Mouse (Mus musculus) midbrain, embryonic 13.5 days (tissue): ENCODE results near the gene I0C0044D17Rik. TPM values are rescaled to one million over a fixed set of nuclear protein-coding genes. Genes with fewer than 3 reads are reported as not detected.
"Not testable (repeated sequence)": the region's sequence is repeated elsewhere in the genome, so short reads cannot be mapped to it uniquely, and the experiment has no call there.

ENCODE experiments used
- ATAC-seq: fragments of 200-750 bp; cut with Nextera tagmentation; 2 replicates; pipeline ENCODE4 v1.8.0; 2017; ENCODE audit warnings: mild to moderate bottlenecking, moderate TSS enrichment, moderate library complexity
- H3K27ac ChIP-seq: fragments of 300-500 bp; sonication (generic); 2 replicates; pipeline ENCODE4 v1.5.1; 2015; ENCODE audit warnings: inconsistent platforms, mild to moderate bottlenecking, moderate library complexity
- H3K27me3 ChIP-seq: fragments of 300-500 bp; sonication (generic); 2 replicates; pipeline ENCODE4 v1.6.1; 2015; ENCODE audit warnings: mild to moderate bottlenecking, inconsistent platforms
- H3K36me3 ChIP-seq: fragments of 300-500 bp; sonication (generic); 2 replicates; pipeline ENCODE4 v1.6.1; 2015; ENCODE audit warnings: mild to moderate bottlenecking, inconsistent platforms
- H3K4me1 ChIP-seq: fragments of 300-500 bp; sonication (generic); replicated peaks from 2 replicates; pipeline ENCODE4 v1.6.1; 2015; ENCODE audit warnings: inconsistent platforms
- H3K4me2 ChIP-seq: fragments of 300-500 bp; sonication (generic); replicated peaks from 2 replicates; pipeline ENCODE4 v1.6.1; 2015; ENCODE audit warnings: moderate library complexity, mild to moderate bottlenecking, inconsistent platforms
- H3K4me3 ChIP-seq: fragments of 300-500 bp; sonication (generic); replicated peaks from 2 replicates; pipeline ENCODE4 v1.5.1; 2015; ENCODE audit warnings: mild to moderate bottlenecking, inconsistent platforms
- H3K9ac ChIP-seq: fragments of 300-500 bp; sonication (generic); replicated peaks from 2 replicates; pipeline ENCODE4 v1.6.1; 2015; ENCODE audit warnings: mild to moderate bottlenecking, inconsistent platforms
- H3K9me3 ChIP-seq: fragments of 300-500 bp; sonication (generic); 2 replicates; pipeline ENCODE4 v1.6.1; 2016; ENCODE audit warnings: mild to moderate bottlenecking, inconsistent platforms
- WGBS: fragments of 180-500 bp; shearing (Covaris S2); methylation state at CpG from one replicate; pipeline ENCODE4 v1.1.7; 2015; 5-methylcytosine and 5-hydroxymethylcytosine counted together
- polyA plus RNA-seq: library from polyadenylated mRNA; unstranded; fragments of >200 nt; fragmentation: Nextera tagmentation; extraction: Ambion mirVana; gene quantifications from 2 replicates; pipeline ENCODE4 v1.2.1, GENCODE M21; 2015

I0C0044D17Rik gene
- polyA plus RNA-seq: not detected in 2 replicates

- H3K27ac ChIP-seq, H3K36me3 ChIP-seq, H3K4me3 ChIP-seq, H3K4me1 ChIP-seq, H3K9me3 ChIP-seq, H3K4me2 ChIP-seq, H3K9ac ChIP-seq, ATAC-seq: not testable (repeated sequence)
- H3K27me3 ChIP-seq: peaks cover 14% of the 10 kb centered on the region
- 95% methylated on average over 1 of the region's 1 CpGs for WGBS
Observed at GRCm38 (mm10) chr4:98823740-98824139, at the start of gene I0C0044D17Rik. Gene I0C0044D17Rik, minus strand, starts transcription at chr4:98823840.

DNA sequence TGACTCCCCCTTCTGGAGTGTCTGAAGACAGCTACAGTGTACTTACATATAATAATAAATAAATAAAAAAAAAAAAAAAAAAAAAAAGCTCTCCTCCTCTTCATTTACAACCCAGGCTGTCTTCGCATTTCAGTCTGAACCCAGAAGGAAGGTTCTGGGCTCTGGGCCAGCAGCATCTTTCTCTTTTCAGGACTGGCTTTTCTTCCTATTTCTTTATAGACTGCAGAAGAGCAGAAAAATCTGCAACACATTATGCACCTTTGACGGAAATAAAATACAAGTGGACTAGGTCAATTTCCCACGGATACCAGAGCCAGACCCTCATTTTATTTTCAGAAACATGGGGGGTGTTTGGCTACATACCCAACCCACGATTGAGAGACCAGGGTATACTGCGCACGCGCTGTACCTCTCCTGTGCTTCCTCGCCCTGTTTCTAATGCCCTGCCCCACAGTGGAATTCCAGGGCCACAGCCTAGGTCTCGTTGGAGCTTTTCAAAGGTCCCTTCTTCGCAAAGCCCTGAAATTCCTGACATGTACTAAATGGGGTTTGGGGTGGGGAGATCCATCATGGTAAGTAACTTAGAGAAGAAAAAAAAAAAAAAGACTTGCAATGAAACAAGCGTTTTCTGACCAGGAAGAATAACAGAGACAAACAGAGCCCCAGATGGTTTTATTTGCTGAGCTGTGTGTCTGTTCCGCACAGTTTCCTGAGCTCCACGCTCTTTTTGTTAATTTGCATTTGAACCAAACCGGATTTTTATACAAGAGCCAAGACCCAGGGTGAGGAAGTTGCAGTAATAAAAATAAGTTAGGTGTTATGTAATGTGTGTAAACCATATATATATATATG lies 42.0 kb upstream of the I0C0044D17Rik start:
- no peaks in the 10 kb centered on the region for H3K36me3 ChIP-seq
- ATAC-seq: no peak
- H3K4me3 ChIP-seq: no peak overlapping the region
- H3K9me3 ChIP-seq: no peaks in the 10 kb centered on the region
- H3K4me2 ChIP-seq: no peak overlapping the region
- 84% methylated on average over 14 of the region's 14 CpGs for WGBS
- no peaks in the 10 kb centered on the region for H3K27me3 ChIP-seq
- no peak overlapping the region for H3K9ac ChIP-seq
- H3K4me1 ChIP-seq: no peaks in the 10 kb centered on the region
- no peak overlapping the region for H3K27ac ChIP-seq

DNA sequence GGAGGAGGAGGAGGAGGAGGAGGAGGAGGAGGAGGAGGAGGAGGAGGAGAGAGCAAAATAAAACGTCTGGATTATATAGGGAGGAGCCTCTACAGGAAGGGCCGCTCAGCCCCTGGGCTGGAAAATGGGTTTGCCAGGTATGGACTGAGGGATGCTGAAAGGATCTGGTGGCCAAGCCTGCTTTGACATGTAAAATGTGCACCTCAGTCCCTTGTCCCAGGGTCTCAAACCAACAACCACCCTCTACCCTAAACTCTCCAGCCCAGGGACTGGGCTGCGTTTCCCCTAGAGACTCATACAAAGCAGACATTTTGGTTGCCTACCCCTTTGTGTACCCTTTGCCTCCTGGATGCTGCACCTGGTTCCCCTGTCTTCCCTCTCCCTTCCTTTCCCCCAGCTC lies 40.9 kb upstream of the I0C0044D17Rik start:
- WGBS: 90% methylated on average over 3 of the region's 3 CpGs
- H3K27me3 ChIP-seq: no peaks in the 10 kb centered on the region
- no peaks in the 10 kb centered on the region for H3K36me3 ChIP-seq
- no peaks in the 10 kb centered on the region for H3K9me3 ChIP-seq
- H3K4me2 ChIP-seq: no peak overlapping the region
- ATAC-seq: no peak
- H3K4me3 ChIP-seq: no peak overlapping the region
- no peak overlapping the region for H3K9ac ChIP-seq
- H3K4me1 ChIP-seq: no peaks in the 10 kb centered on the region
- no peak overlapping the region for H3K27ac ChIP-seq

- Histone ChIP-seq H3K9me3 (no peaks in the 10 kb centered on the region), H3K27ac (no peak overlapping the region), H3K4me3 (no peak overlapping the region), H3K9ac (no peak overlapping the region), H3K36me3 (no peaks in the 10 kb centered on the region), H3K4me2 (no peak overlapping the region), H3K4me1 (no peaks in the 10 kb centered on the region), H3K27me3 (no peaks in the 10 kb centered on the region)
- ATAC-seq: no peak
- 75% methylated on average over 1 of the region's 2 CpGs for WGBS
Observed at GRCm38 (mm10) chr4:98864094-98864493, 40.5 kb upstream of the I0C0044D17Rik start.

- no peaks in the 10 kb centered on the region for H3K27me3 ChIP-seq
- 86% methylated on average over 2 of the region's 2 CpGs for WGBS
Observed at GRCm38 (mm10) chr4:98863451-98863850, 39.8 kb upstream of the I0C0044D17Rik start.

GRCm38 (mm10) chr4:98858151-98858855 lies 34.7 kb upstream of the I0C0044D17Rik start:
- H3K4me1 ChIP-seq: no peaks in the 10 kb centered on the region
- no peak overlapping the region for H3K4me2 ChIP-seq
- H3K9me3 ChIP-seq: no peaks in the 10 kb centered on the region
- H3K27ac ChIP-seq: no peak overlapping the region
- ATAC-seq: no peak
- no peaks in the 10 kb centered on the region for H3K27me3 ChIP-seq
- no peak overlapping the region for H3K9ac ChIP-seq
- no peaks in the 10 kb centered on the region for H3K36me3 ChIP-seq
- H3K4me3 ChIP-seq: no peak overlapping the region
- 83% methylated on average over 4 of the region's 4 CpGs for WGBS

More at GRCm38 (mm10) chr4:98863451-98863850, 39.8 kb upstream of the I0C0044D17Rik start:
- Histone ChIP-seq H3K4me1 (no peaks in the 10 kb centered on the region), H3K9me3 (no peaks in the 10 kb centered on the region), H3K9ac (no peak overlapping the region), H3K27ac (no peak overlapping the region), H3K4me3 (no peak overlapping the region), H3K36me3 (no peaks in the 10 kb centered on the region), H3K4me2 (no peak overlapping the region)
- no peak for ATAC-seq

DNA sequence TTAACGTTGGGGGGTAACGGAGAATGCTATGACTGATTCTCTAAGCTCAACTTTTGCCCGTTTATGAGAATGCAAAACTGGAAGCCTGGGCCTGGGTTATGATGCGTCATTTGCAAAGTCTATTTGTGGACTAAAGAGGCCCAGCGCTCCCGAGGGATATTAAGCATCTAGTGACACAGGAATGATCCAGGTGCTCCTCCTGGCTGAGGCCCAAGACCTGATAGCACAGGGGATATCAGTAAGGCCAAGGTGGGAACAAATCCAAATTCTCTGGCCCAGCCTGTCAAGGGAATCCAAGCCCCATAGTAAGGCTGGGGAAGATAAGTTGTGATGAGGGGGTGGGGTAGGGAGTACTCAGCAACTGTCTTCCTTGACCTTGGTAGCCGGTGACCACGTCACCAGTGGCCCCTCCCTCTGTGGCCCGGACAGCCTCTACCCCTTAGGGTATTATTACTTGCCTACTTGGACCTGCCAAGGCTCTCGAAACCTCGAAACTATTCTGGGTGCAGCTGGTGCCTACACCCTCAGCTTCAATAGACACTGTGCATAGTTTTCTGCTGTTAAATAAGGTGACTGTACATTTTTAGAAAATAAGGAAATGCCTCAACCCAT lies 33.5 kb upstream of the I0C0044D17Rik start:
- H3K4me3 ChIP-seq: no peak overlapping the region
- no peak overlapping the region for H3K4me2 ChIP-seq
- 81% methylated on average over 11 of the region's 11 CpGs for WGBS
- no peaks in the 10 kb centered on the region for H3K36me3 ChIP-seq
- H3K27me3 ChIP-seq: no peaks in the 10 kb centered on the region
- ATAC-seq: no peak
- no peaks in the 10 kb centered on the region for H3K4me1 ChIP-seq
- H3K9me3 ChIP-seq: no peaks in the 10 kb centered on the region
- H3K27ac ChIP-seq: no peak overlapping the region
- H3K9ac ChIP-seq: no peak overlapping the region

DNA sequence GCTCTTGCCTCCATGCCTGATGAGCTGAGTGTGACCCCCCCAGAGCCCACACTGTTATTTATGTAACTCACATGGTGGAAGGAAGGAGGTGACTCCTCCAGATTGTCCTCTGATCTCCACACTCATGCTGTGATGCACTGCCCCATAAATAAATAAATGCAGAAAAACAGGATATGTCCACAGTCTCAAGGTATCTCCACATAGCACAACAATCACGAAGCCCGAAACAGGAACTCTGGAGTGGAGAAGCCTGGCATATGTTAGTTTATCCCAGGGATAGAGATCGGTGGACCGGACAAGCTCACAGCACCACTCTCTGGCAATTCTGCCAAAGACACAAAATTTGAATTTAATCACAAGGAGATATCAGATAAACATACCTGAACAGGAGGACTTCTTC lies 30.3 kb upstream of the I0C0044D17Rik start:
- no peak overlapping the region for H3K9ac ChIP-seq
- no peaks in the 10 kb centered on the region for H3K36me3 ChIP-seq
- no peaks in the 10 kb centered on the region for H3K27me3 ChIP-seq
- no peak overlapping the region for H3K4me2 ChIP-seq
- no peaks in the 10 kb centered on the region for H3K4me1 ChIP-seq
- no peak overlapping the region for H3K4me3 ChIP-seq
- H3K9me3 ChIP-seq: no peaks in the 10 kb centered on the region
- no peak overlapping the region for H3K27ac ChIP-seq
- ATAC-seq: no peak
- WGBS: 90% methylated on average over 4 of the region's 4 CpGs

DNA sequence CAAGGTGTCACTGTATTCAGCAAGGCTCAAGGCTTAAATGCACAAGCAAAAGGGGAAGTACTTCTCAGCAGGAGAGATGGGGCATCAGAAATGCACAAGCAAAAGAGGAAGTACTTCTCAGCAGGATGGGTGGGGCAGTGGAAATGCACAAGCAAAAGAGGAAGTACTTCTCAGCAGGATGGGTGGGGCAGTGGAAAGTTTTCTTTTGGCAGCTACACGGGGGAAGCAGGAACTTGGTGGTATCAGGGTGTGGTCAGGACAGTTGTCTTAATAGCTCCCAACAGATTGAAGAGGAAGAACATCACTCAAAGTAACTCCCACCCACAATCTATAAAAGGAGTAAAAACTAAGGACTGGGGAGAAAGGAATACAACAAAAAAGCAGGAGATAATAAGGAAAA lies 26.8 kb upstream of the I0C0044D17Rik start:
- not testable (repeated sequence) for H3K9me3 ChIP-seq

GRCm38 (mm10) chr4:98847120-98847885 lies 23.7 kb upstream of the I0C0044D17Rik start:
- ATAC-seq: no peak
- Histone ChIP-seq H3K27me3 (no peaks in the 10 kb centered on the region), H3K4me1 (no peaks in the 10 kb centered on the region), H3K36me3 (no peaks in the 10 kb centered on the region), H3K4me3 (no peak overlapping the region), H3K9ac (no peak overlapping the region), H3K4me2 (no peak overlapping the region), H3K27ac (no peak overlapping the region), H3K9me3 (no peaks in the 10 kb centered on the region)
- WGBS: 75% methylated on average over 6 of the region's 6 CpGs

More for the DNA sequence above, 26.8 kb upstream of the I0C0044D17Rik start:
- WGBS: 79% methylated on average over 1 of the region's 1 CpGs
- not testable (repeated sequence) for H3K9ac ChIP-seq, H3K27me3 ChIP-seq, H3K4me2 ChIP-seq, ATAC-seq, H3K27ac ChIP-seq, H3K4me3 ChIP-seq, H3K36me3 ChIP-seq, H3K4me1 ChIP-seq

- Histone ChIP-seq H3K27me3 (no peaks in the 10 kb centered on the region), H3K36me3 (no peaks in the 10 kb centered on the region), H3K27ac (no peak overlapping the region), H3K4me3 (no peak overlapping the region), H3K9ac (no peak overlapping the region), H3K9me3 (no peaks in the 10 kb centered on the region), H3K4me2 (no peak overlapping the region), H3K4me1 (no peaks in the 10 kb centered on the region)
- no peak for ATAC-seq
- 57% methylated on average over 3 of the region's 3 CpGs for WGBS
Observed at GRCm38 (mm10) chr4:98846396-98846795, 22.8 kb upstream of the I0C0044D17Rik start.
